Mouse (Mus musculus) cortical plate, adult 2 months (tissue): Measurements from ENCODE around the gene Fam19a1.

Experiments
- CTCF ChIP-seq: fragments of 200-500 bp; IDR thresholded peaks from 2 replicates; pipeline ENCODE4 v1.5.1; 2011; ENCODE audit warnings: mild to moderate bottlenecking, control low read depth, low read length; ENCODE audit not compliant: insufficient read depth; ENCODE audit errors: extremely low read depth
- POLR2A ChIP-seq: fragments of 200-500 bp; IDR thresholded peaks from 2 replicates; pipeline ENCODE4 v1.6.1; 2011; ENCODE audit warnings: mild to moderate bottlenecking, low read length, control low read depth; ENCODE audit not compliant: insufficient read depth; ENCODE audit errors: extremely low read depth

GRCm38 (mm10) chr6:96165403-96165802, 52.4 kb downstream of the Fam19a1 start:
- TF ChIP-seq POLR2A (no peak), CTCF (no peak)
